Mouse (Mus musculus): ENCODE results near the gene Araf.
A peak's percentile ranks its signal among the peaks of the same experiment; 100 is the strongest.
"Not testable (repeated sequence)": the region's sequence is repeated elsewhere in the genome, so short reads cannot be mapped to it uniquely, and the experiment has no call there.

The Araf gene

GRCm38 (mm10) chrX:20797681-20798080, at the start of gene Araf:
Gene Araf (plus strand): TSS chrX:20797814.
- DNase-seq (ENCODE audit: low spot score in 2 of 2) = peak in 1 of 2 experiments; percentile 0

- no peak for DNase-seq (ENCODE audit: low spot score in 2 of 2)
These were observed 48.8 kb upstream of the Araf start for GRCm38 (mm10) chrX:20748829-20749228.

GRCm38 (mm10) chrX:20761201-20761600, 36.4 kb upstream of the Araf start:
- DNase-seq (ENCODE audit: low spot score in 2 of 2) = no peak

- peak; percentile 66 to 84 for DNase-seq (ENCODE audit: low spot score in 2 of 2)
These were observed 26.8 kb upstream of the Araf start for GRCm38 (mm10) chrX:20770697-20771381.

GRCm38 (mm10) chrX:20771666-20772065, 25.9 kb upstream of the Araf start:
- DNase-seq (ENCODE audit: low spot score in 2 of 2) = no peak

GRCm38 (mm10) chrX:20775271-20776016, 22.2 kb upstream of the Araf start:
- DNase-seq (ENCODE audit: low spot score in 2 of 2) = no peak

GRCm38 (mm10) chrX:20777619-20778018, 20.0 kb upstream of the Araf start:
- DNase-seq (ENCODE audit: low spot score in 2 of 2) = no peak

- no peak for DNase-seq (ENCODE audit: low spot score in 2 of 2)
These were observed 10.3 kb upstream of the Araf start for GRCm38 (mm10) chrX:20787309-20787708.

- DNase-seq (ENCODE audit: low spot score in 2 of 2) = no peak
These were observed 5.2 kb upstream of the Araf start for GRCm38 (mm10) chrX:20792417-20792816.

GRCm38 (mm10) chrX:20793230-20793629, 4.4 kb upstream of the Araf start:
- no peak for DNase-seq (ENCODE audit: low spot score in 2 of 2)

GRCm38 (mm10) chrX:20794229-20794628, 3.4 kb upstream of the Araf start:
- DNase-seq (ENCODE audit: low spot score in 2 of 2) = no peak

GRCm38 (mm10) chrX:20798141-20798796, 655 bp downstream of the Araf start:
- DNase-seq (ENCODE audit: low spot score in 2 of 2) = peak; percentile 11 to 43

- DNase-seq (ENCODE audit: low spot score in 2 of 2) = no peak
These were observed 1.2 kb downstream of the Araf start for GRCm38 (mm10) chrX:20798797-20799147.

- no peak for DNase-seq (ENCODE audit: low spot score in 2 of 2)
These were observed 3.8 kb downstream of the Araf start for GRCm38 (mm10) chrX:20801456-20801855.

GRCm38 (mm10) chrX:20804301-20804700, 6.7 kb downstream of the Araf start:
- not testable (repeated sequence) for DNase-seq (ENCODE audit: low spot score in 2 of 2)

GRCm38 (mm10) chrX:20806295-20806694, 8.7 kb downstream of the Araf start:
- no peak for DNase-seq (ENCODE audit: low spot score in 2 of 2)

GRCm38 (mm10) chrX:20816974-20817373, 19.4 kb downstream of the Araf start:
- DNase-seq (ENCODE audit: low spot score in 2 of 2) = no peak

- peak; percentile 43 to 77 for DNase-seq (ENCODE audit: low spot score in 2 of 2)
These were observed 21.6 kb downstream of the Araf start for GRCm38 (mm10) chrX:20819204-20819628.

- peak; percentile 38 to 62 for DNase-seq (ENCODE audit: low spot score in 2 of 2)
These were observed 22.3 kb downstream of the Araf start for GRCm38 (mm10) chrX:20819708-20820426.

GRCm38 (mm10) chrX:20828934-20829333, 31.3 kb downstream of the Araf start:
- DNase-seq (ENCODE audit: low spot score in 2 of 2) = peak in 1 of 2 experiments; percentile 43

GRCm38 (mm10) chrX:20847232-20847631, 49.6 kb downstream of the Araf start:
- no peak for DNase-seq (ENCODE audit: low spot score in 2 of 2)

GRCm38 (mm10) chrX:20847816-20848215, 50.2 kb downstream of the Araf start:
- no peak for DNase-seq (ENCODE audit: low spot score in 2 of 2)
